Mouse (Mus musculus) cerebellum, adult (tissue): ENCODE measurements at regions not wholly inside any gene's neighbourhood (a gene's known extent, or its start where the extent isn't known, plus 50 kb on each side); places are given as distances from the start of the nearest gene placed in this dataset.

Experiments used
- ATAC-seq: cut with Nextera tagmentation; 2 replicates; pipeline ENCODE4 v1.9.2; 2017; ENCODE audit warnings: mild to moderate bottlenecking, moderate library complexity, mixed read lengths; ENCODE audit not compliant: insufficient number of reproducible peaks, low FRiP score, low TSS enrichment

DNA sequence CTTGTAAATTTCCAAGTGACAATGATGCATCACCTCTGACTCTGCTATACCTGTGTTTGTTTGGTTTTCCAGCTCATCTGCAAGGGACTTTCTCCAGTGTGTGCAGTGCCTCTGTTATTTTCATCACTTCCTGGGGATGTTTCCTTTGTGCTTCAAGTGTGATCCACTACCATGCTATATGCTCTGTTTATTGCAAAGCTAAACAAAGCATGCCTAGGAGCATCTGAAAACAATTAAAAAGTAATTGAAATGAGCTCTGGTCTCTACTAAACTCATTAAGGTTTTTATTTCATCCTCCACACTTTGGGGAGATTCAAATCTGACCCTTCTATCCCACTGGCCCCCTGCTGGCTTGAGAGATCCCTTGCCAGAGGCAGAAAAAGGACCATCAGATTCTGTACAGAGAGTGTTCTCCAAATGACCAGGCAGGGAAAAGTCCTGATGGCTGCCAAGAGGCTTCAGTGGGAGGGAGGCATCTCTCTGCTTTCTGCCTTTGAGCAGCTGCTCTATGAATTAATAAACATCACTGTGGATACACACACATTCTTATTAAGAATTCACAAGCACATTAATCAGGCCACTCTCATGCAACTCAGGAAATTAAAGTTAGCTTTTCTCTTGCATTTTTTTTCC, 57.0 kb downstream of the Amd2 start:
- ATAC-seq: peak; percentile 68; the same call in 1 of the 2 replicates

DNA sequence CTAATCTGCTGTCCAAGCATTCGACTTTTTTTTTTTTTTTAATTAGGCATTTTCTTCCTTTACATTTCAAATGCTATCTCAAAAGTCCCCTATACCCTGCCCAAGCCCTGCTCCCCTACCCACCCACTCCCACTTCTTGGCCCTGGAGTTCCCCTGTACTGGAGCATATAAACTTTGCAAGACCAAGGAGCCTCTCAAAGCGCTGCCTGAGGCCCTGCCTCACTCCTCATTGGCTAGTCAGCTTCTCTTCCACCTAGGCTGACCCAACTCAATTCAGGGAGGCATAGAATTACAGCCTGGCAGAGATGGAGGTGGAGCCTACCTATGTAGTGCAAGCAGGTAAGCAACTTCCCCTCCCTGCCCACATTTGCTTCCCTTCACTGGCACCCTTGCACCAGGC, 61.8 kb downstream of the Amd2 start:
- ATAC-seq: no peak

DNA sequence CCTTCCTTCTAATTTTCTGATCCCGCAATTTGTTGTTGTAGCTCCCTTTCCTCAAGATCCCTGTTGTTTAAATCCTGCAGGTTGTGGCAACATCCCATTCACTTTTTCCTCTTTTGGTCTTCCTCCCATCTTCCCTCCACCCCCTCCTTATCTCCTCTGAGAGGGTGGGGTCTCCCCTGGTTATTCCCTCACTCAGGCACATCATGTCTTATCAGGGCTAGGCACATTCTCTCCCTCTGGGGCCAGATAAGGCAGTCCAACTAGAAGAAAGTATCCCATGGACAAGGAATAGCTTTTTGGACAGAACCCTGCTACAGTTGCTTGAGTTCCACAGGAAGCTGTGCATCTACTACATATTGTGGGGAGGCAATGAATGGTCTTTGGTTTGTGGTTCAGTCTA, 90.8 kb downstream of the Amd2 start:
- ATAC-seq: no peak

DNA sequence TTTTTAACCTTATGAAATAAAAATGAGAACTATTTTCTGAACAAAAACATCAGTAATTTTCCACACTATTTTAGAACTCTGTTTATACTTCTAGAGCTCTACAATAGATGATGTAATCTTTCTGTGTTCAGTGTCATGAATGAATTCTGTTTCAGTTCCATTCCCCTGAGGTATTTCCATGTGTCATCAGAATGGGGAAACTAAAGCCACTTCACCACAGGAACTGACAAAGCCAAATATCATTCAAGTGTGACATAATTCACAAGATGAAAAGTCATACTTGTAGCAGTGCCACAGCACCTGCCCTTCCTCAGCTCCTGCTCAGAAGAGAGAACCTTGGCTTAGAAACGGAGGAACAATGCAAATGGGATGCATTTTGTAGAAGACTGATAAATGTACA, 125.4 kb downstream of the Amd2 start:
- ATAC-seq: no peak
